Mouse (Mus musculus) stomach, embryonic 15.5 days (tissue): Measurements from ENCODE around the gene Magohb. TPM values are rescaled to one million over a fixed set of nuclear protein-coding genes. Genes with fewer than 3 reads are reported as not detected.

Experiments used
- polyA plus RNA-seq: library from polyadenylated mRNA; unstranded; fragments of >200 nt; fragmentation: Nextera tagmentation; extraction: Ambion mirVana; gene quantifications from 2 replicates; pipeline ENCODE4 v1.2.1, GENCODE M21; 2015

The Magohb gene
- polyA plus RNA-seq, 1 experiment from 2014 or later: 60.2 TPM

Other genes starting within 250 kb of the Magohb start
- gene Klra2, start 45.9 kb downstream of the Magohb start, polyA plus RNA-seq: 1.1 and 1.3 TPM in 2 replicates
- 8.0 TPM in 2 replicates for gene Styk1, start 60.4 kb upstream of the Magohb start, polyA plus RNA-seq
- gene Ybx3, start 95.2 kb upstream of the Magohb start, polyA plus RNA-seq: 62.5 and 65.3 TPM in 2 replicates
- not detected in 2 replicates for gene 5430401F13Rik, start 193.2 kb upstream of the Magohb start, polyA plus RNA-seq
- not detected in 2 replicates for gene Gm6619, start 193.2 kb upstream of the Magohb start, polyA plus RNA-seq